Mouse (Mus musculus): ENCODE measurements around the gene Kcnj12. TPM values are rescaled to one million over a fixed set of nuclear protein-coding genes. Genes with fewer than 3 reads are reported as not detected.

Kcnj12 gene
- polyA plus RNA-seq, 2 experiments, result 0.06 TPM; not detected in 1

DNA sequence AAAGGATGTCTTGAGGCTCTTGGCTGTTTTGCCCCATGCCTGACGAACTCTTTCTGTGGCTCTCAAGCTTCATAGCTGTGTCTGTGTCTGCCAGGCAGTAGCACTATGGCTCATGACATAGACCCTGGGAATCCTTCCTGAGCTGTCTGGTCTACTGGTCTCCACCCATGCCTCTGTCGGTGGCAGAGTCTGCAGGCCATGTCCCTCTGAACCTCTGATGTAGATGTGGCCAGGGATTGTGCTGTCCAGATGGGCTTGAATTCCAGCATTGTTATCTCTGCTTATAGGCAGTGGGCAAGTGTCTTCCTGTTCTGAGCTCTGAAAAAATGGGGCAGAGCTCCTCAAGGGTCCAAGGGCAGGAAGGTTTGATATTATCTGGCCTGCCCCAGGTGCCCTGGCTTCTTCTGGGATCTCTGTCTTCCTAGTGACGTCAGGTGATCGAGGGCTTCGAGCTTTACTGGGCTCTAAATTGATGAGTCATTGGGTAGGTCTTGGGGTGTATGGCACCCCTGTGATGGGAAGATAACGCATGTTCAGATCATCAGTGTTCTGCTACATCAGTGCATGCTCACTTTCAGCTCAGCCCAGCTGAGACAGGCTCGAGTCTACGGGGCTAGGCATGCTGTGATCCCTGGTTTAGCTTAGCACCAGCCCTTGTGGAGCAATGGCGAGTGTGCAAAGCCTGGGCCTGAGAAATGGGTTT is 44.9 kb downstream of the Kcnj12 start:
- DNase-seq (ENCODE audit: low read depth in 3 of 3, low spot score in 3 of 3) (peak; percentile 73 to 86 (median 78)), ATAC-seq (ENCODE audit: insufficient read depth) (peak; percentile 95)
- TF ChIP-seq EP300 (IDR thresholded peaks at IDR 0.05; ENCODE audit: low read depth) (peak; percentile 81), CTCF (IDR thresholded peaks at IDR 0.05; ENCODE audit: low read depth) (no peak)
- H3K36me3 ChIP-seq (replicated peaks; ENCODE audit: control insufficient read depth, insufficient read depth, low read depth), result no peaks in the 10 kb centered on the region
- peak overlapping the region; percentile 60 for H3K9ac ChIP-seq (replicated peaks)
- H3K27ac ChIP-seq, result peak overlapping the region; percentile 76
- H3K4me1 ChIP-seq (replicated peaks; ENCODE audit: control insufficient read depth in 2 of 2, insufficient read depth in 2 of 2, low read length in 1 of 2), result peaks cover 14 to 22% of the 10 kb centered on the region in 2 experiments
- 39% methylated on average over 9 of the region's 9 CpGs for WGBS (ENCODE audit: insufficient replicate concordance)
- no peak overlapping the region for H3K4me3 ChIP-seq (ENCODE audit: insufficient read depth in 1 of 2, low read depth in 2 of 2, low read length in 2 of 2)
- no peaks in the 10 kb centered on the region for H3K27me3 ChIP-seq (ENCODE audit: control insufficient read depth, insufficient read depth, low read length)
- H3K9me3 ChIP-seq (ENCODE audit: control insufficient read depth, low read length), result no peaks in the 10 kb centered on the region
- peak overlapping the region; percentile 63 for H3K4me2 ChIP-seq (ENCODE audit: low read depth)

DNA sequence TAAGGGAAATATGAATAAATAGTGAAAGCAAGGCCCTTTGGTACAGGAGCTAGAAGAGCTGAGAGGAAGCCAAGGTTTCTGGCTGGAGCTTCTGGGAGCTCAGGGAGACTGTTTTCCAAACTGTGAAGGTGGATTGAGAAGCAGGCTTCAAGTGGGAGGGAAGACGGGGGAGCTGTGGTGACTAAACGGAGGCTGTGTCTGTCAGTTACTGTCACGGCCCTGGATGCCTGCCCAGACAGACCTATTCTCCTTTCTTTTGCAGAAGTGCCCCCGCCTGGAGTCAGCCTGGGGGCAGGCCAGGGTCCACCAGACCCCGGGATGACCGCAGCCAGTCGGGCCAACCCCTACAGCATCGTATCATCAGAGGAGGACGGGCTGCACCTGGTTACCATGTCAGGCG is 46.5 kb downstream of the Kcnj12 start:
- TF ChIP-seq EP300 (IDR thresholded peaks at IDR 0.05; ENCODE audit: low read depth) (no peak), CTCF (IDR thresholded peaks at IDR 0.05; ENCODE audit: low read depth) (no peak)
- Histone ChIP-seq H3K27me3 (ENCODE audit: control insufficient read depth, insufficient read depth, low read length) (no peaks in the 10 kb centered on the region), H3K9me3 (ENCODE audit: control insufficient read depth, low read length) (no peaks in the 10 kb centered on the region), H3K36me3 (replicated peaks; ENCODE audit: control insufficient read depth, insufficient read depth, low read depth) (no peaks in the 10 kb centered on the region), H3K4me3 (ENCODE audit: insufficient read depth in 1 of 2, low read depth in 2 of 2, low read length in 2 of 2) (no peak overlapping the region), H3K4me2 (ENCODE audit: low read depth) (no peak overlapping the region), H3K4me1 (replicated peaks; ENCODE audit: control insufficient read depth in 2 of 2, insufficient read depth in 2 of 2, low read length in 1 of 2) (peaks cover 21 to 30% of the 10 kb centered on the region in 2 experiments), H3K9ac (replicated peaks) (no peak overlapping the region), H3K27ac (0 out of 2 replicates have a peak overlapping the region, but pooled peaks have one; percentile 7)
- DNase-seq (ENCODE audit: low read depth in 3 of 3, low spot score in 3 of 3) (no peak), ATAC-seq (ENCODE audit: insufficient read depth) (no peak)
- 82% methylated on average over 10 of the region's 10 CpGs for WGBS (ENCODE audit: insufficient replicate concordance)

DNA sequence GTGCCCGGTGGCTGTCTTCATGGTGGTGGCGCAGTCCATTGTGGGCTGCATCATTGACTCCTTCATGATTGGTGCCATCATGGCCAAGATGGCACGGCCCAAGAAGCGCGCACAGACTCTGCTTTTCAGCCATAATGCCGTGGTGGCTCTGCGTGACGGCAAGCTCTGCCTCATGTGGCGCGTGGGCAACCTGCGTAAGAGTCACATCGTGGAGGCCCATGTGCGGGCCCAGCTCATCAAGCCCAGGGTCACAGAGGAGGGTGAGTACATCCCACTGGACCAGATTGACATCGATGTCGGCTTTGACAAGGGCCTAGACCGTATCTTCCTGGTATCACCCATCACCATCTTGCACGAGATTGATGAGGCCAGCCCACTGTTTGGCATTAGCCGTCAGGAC is 47.3 kb downstream of the Kcnj12 start:
- no peak overlapping the region for H3K4me3 ChIP-seq (ENCODE audit: insufficient read depth in 1 of 2, low read depth in 2 of 2, low read length in 2 of 2)
- ATAC-seq (ENCODE audit: insufficient read depth), result no peak
- no peak for DNase-seq (ENCODE audit: low read depth in 3 of 3, low spot score in 3 of 3)
- H3K27me3 ChIP-seq (ENCODE audit: control insufficient read depth, insufficient read depth, low read length), result no peaks in the 10 kb centered on the region
- H3K36me3 ChIP-seq (replicated peaks; ENCODE audit: control insufficient read depth, insufficient read depth, low read depth), result no peaks in the 10 kb centered on the region
- H3K27ac ChIP-seq, result no peak overlapping the region
- no peak overlapping the region for H3K9ac ChIP-seq (replicated peaks)
- TF ChIP-seq CTCF (IDR thresholded peaks at IDR 0.05; ENCODE audit: low read depth) (no peak), EP300 (IDR thresholded peaks at IDR 0.05; ENCODE audit: low read depth) (no peak)
- WGBS (ENCODE audit: insufficient replicate concordance), result 91% methylated on average over 18 of the region's 18 CpGs
- H3K9me3 ChIP-seq (ENCODE audit: control insufficient read depth, low read length), result no peaks in the 10 kb centered on the region
- H3K4me2 ChIP-seq (ENCODE audit: low read depth), result no peak overlapping the region
- peaks cover 29 to 38% of the 10 kb centered on the region in 2 experiments for H3K4me1 ChIP-seq (replicated peaks; ENCODE audit: control insufficient read depth in 2 of 2, insufficient read depth in 2 of 2, low read length in 1 of 2)

DNA sequence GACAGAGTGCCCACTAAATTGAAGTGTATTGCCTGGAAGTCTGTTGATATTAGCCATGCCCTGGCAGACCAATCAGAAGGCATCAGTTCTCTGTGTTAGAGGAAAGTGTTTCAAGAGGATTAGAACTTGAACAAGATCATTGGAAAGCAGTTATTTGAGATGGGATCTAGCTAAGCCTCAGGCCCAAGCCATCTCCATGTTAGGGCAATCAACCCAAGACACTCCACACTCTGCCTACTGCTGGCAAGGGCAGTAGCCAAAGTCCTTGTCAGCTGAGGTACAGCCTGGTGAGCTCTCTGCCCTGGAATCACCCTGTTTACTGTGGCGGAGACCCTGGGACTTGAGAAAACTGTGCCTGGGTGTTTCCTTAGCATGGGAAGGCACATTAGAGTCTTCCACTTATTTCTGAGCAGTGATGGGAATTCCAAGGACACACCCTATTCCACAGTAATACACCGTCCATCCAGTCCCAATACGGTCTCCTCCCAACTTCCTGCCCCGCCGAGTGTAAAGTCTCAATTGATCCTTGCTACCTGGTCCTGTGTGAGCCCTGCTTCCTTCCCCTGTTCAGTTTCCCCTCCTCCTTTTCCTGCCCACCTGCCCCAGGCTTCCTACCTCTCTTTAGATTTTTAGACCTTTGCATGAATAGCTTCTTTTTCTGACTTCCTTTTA is 52.4 kb downstream of the Kcnj12 start:
- H3K36me3 ChIP-seq (replicated peaks; ENCODE audit: control insufficient read depth, insufficient read depth, low read depth), result no peaks in the 10 kb centered on the region
- peak overlapping the region; percentile 62 for H3K9ac ChIP-seq (replicated peaks)
- no peaks in the 10 kb centered on the region for H3K27me3 ChIP-seq (ENCODE audit: control insufficient read depth, insufficient read depth, low read length)
- H3K4me1 ChIP-seq (replicated peaks; ENCODE audit: control insufficient read depth in 2 of 2, insufficient read depth in 2 of 2, low read length in 1 of 2), result peaks cover 37 to 38% of the 10 kb centered on the region in 2 experiments
- WGBS (ENCODE audit: insufficient replicate concordance), result 55% methylated on average over 5 of the region's 5 CpGs
- peak overlapping the region; percentile 79 for H3K27ac ChIP-seq
- H3K4me3 ChIP-seq (ENCODE audit: insufficient read depth in 1 of 2, low read depth in 2 of 2, low read length in 2 of 2), result peak overlapping the region; percentile 28 to 34; a peak in 3 of 4 replicates
- H3K9me3 ChIP-seq (ENCODE audit: control insufficient read depth, low read length), result no peaks in the 10 kb centered on the region
- TF ChIP-seq EP300 (IDR thresholded peaks at IDR 0.05; ENCODE audit: low read depth) (no peak), CTCF (IDR thresholded peaks at IDR 0.05; ENCODE audit: low read depth) (no peak)
- DNase-seq (ENCODE audit: low read depth in 3 of 3, low spot score in 3 of 3) (peak in 1 of 3 experiments; percentile 19), ATAC-seq (ENCODE audit: insufficient read depth) (peak; percentile 31; the same call in 1 of the 2 replicates)
- peak overlapping the region; percentile 78 for H3K4me2 ChIP-seq (ENCODE audit: low read depth)
